Mouse (Mus musculus) ES-E14 (cell line): ENCODE results near the gene Wfdc3. TPM values are rescaled to one million over a fixed set of nuclear protein-coding genes. Genes with fewer than 3 reads are reported as not detected.

Experiments used
- DNase-seq: peaks from one replicate; pipeline ENCODE4 v3.0.0-alpha.2; 2013; ENCODE audit warnings: low read depth, low spot score
- H3K27ac ChIP-seq: 2 replicates; pipeline ENCODE4 v1.5.1; 2012; ENCODE audit warnings: low read depth, mild to moderate bottlenecking, low read length, moderate library complexity, mixed read lengths; ENCODE audit not compliant: poor library complexity, insufficient read depth, severe bottlenecking
- H3K36me3 ChIP-seq: 2 replicates; pipeline ENCODE4 v1.6.1; 2012; ENCODE audit warnings: mild to moderate bottlenecking, low read length, moderate library complexity, mixed read lengths; ENCODE audit not compliant: control insufficient read depth, poor library complexity, insufficient read depth, severe bottlenecking
- H3K4me1 ChIP-seq, 2 experiments: fragments of 150-350 bp in 1 of 2; sonication (generic) in 1 of 2; 2 replicates each; pipeline ENCODE4 v1.6.1; 2012; ENCODE audit warnings: low read length in 2 of 2, mild to moderate bottlenecking in 1 of 2, mixed read lengths in 1 of 2; ENCODE audit not compliant: control insufficient read depth in 2 of 2, insufficient read depth in 2 of 2, poor library complexity in 1 of 2
- H3K4me3 ChIP-seq, 2 experiments: fragments of 150-350 bp in 1 of 2; sonication (generic) in 1 of 2; 2 replicates each; pipeline ENCODE4 v1.5.1; 2012; ENCODE audit warnings: low read length in 2 of 2, low read depth in 1 of 2, mild to moderate bottlenecking in 1 of 2, mixed read lengths in 1 of 2; ENCODE audit not compliant: insufficient read depth in 1 of 2, poor library complexity in 1 of 2, severe bottlenecking in 1 of 2
- H3K9ac ChIP-seq: 2 replicates; pipeline ENCODE4 v1.6.1; 2012; ENCODE audit warnings: low read depth, mild to moderate bottlenecking, low read length, mixed read lengths; ENCODE audit not compliant: poor library complexity, insufficient read depth, severe bottlenecking
- H3K9me3 ChIP-seq: fragments of 150-350 bp; sonication (generic); 2 replicates; pipeline ENCODE4 v1.6.1; 2012; ENCODE audit warnings: low read depth, mild to moderate bottlenecking, low read length; ENCODE audit not compliant: control insufficient read depth, insufficient read depth
- CHD2 ChIP-seq: IDR thresholded peaks from 2 replicates; pipeline ENCODE4 v1.6.1; 2014; ENCODE audit warnings: mild to moderate bottlenecking, low read depth, low read length, inconsistent platforms
- HCFC1 ChIP-seq: IDR thresholded peaks from 2 replicates; pipeline ENCODE4 v1.6.1; 2012; ENCODE audit warnings: low read length, inconsistent platforms, borderline replicate concordance; ENCODE audit not compliant: insufficient read depth
- MAFK ChIP-seq: IDR thresholded peaks from 2 replicates; pipeline ENCODE4 v1.6.1; 2014; ENCODE audit warnings: mild to moderate bottlenecking, low read depth, low read length, inconsistent platforms; ENCODE audit not compliant: insufficient read depth
- ZC3H11A ChIP-seq: IDR thresholded peaks from 2 replicates; pipeline ENCODE4 v1.6.1; 2012; ENCODE audit warnings: low read depth, mild to moderate bottlenecking, inconsistent platforms, low read length, borderline replicate concordance
- ZNF384 ChIP-seq: IDR thresholded peaks from 2 replicates; pipeline ENCODE4 v1.6.1; 2012; ENCODE audit warnings: low read depth, low read length, inconsistent platforms
- in situ Hi-C, 2 experiments: fragments of 600-800 bp; cut with MboI; formaldehyde crosslinking; loops; one replicate each; pipeline ENCODE4 v1.15.1; 2025; ENCODE audit warnings: low sequenced_read_pairs in 2 of 2, inconsistent platforms in 1 of 2; ENCODE audit not compliant: unreplicated experiment in 2 of 2
- total RNA-seq: library from RNA; depleted of rRNA; stranded (reverse); fragments of 300-350 nt; gene quantifications from 2 replicates; pipeline ENCODE4 v1.2.3, GENCODE M21; 2012

The Wfdc3 gene
- total RNA-seq, 1 experiment: 0.18 TPM

GRCm38 (mm10) chr2:164735446-164735845 is 10.3 kb downstream of the Wfdc3 start:
- TF ChIP-seq ZNF384 (no peak), ZC3H11A (no peak), CHD2 (no peak), HCFC1 (no peak), MAFK (no peak)
- Histone ChIP-seq H3K9ac (no peak overlapping the region), H3K9me3 (no peaks in the 10 kb centered on the region), H3K4me3 (no peak overlapping the region), H3K27ac (no peak overlapping the region), H3K36me3 (no peaks in the 10 kb centered on the region), H3K4me1 (peaks cover 0 to 5% of the 10 kb centered on the region in 2 experiments; a peak in 1 of 4 replicates)
- no peak for DNase-seq
- in situ Hi-C loops: no loop called here

- H3K36me3 ChIP-seq: no peaks in the 10 kb centered on the region
- DNase-seq: no peak
- TF ChIP-seq MAFK: no peak
- TF ChIP-seq CHD2: no peak
- no peak for TF ChIP-seq HCFC1
- no peak for TF ChIP-seq ZC3H11A
- no peak for TF ChIP-seq ZNF384
- H3K9me3 ChIP-seq: no peaks in the 10 kb centered on the region
- H3K9ac ChIP-seq: no peak overlapping the region
- H3K4me1 ChIP-seq: peaks cover 0 to 5% of the 10 kb centered on the region in 2 experiments; a peak in 1 of 4 replicates
- no peak overlapping the region for H3K27ac ChIP-seq
- no peak overlapping the region for H3K4me3 ChIP-seq
- in situ Hi-C loops: no loop called here
Measured at GRCm38 (mm10) chr2:164734839-164735238, 10.9 kb downstream of the Wfdc3 start.

- Histone ChIP-seq H3K4me3 (no peak overlapping the region), H3K36me3 (no peaks in the 10 kb centered on the region), H3K9ac (no peak overlapping the region), H3K27ac (no peak overlapping the region), H3K4me1 (peaks cover 0 to 5% of the 10 kb centered on the region in 2 experiments; a peak in 1 of 4 replicates), H3K9me3 (no peaks in the 10 kb centered on the region)
- no peak for DNase-seq
- in situ Hi-C loops: no loop called here
- TF ChIP-seq ZNF384 (no peak), ZC3H11A (no peak), MAFK (no peak), HCFC1 (no peak), CHD2 (no peak)
Measured at GRCm38 (mm10) chr2:164733259-164733658, 12.5 kb downstream of the Wfdc3 start.

GRCm38 (mm10) chr2:164731719-164732118 is 14.0 kb downstream of the Wfdc3 start:
- no peak overlapping the region for H3K27ac ChIP-seq
- TF ChIP-seq HCFC1 (no peak), ZC3H11A (no peak)
- no peak overlapping the region for H3K9ac ChIP-seq
- H3K9me3 ChIP-seq: no peaks in the 10 kb centered on the region
- H3K4me3 ChIP-seq: no peak overlapping the region
- no peak for DNase-seq
- H3K4me1 ChIP-seq: peaks cover 0 to 5% of the 10 kb centered on the region in 2 experiments; a peak in 1 of 4 replicates
- in situ Hi-C loops: no loop called here
- H3K36me3 ChIP-seq: no peaks in the 10 kb centered on the region
